Mouse (Mus musculus) adrenal gland, adult (tissue): ENCODE results near the gene Cd72.

ENCODE experiments used
- DNase-seq, 2 experiments: peaks; one replicate each; pipeline ENCODE4 v3.0.0; 2022 to 2023; ENCODE audit warnings: low spot score in 1 of 2; ENCODE audit not compliant: inconsistent age in 2 of 2

The Cd72 gene

GRCm38 (mm10) chr4:43407071-43407920 lies 47.1 kb downstream of the Cd72 start:
- peak in 1 of 2 experiments; percentile 11 for DNase-seq

DNA sequence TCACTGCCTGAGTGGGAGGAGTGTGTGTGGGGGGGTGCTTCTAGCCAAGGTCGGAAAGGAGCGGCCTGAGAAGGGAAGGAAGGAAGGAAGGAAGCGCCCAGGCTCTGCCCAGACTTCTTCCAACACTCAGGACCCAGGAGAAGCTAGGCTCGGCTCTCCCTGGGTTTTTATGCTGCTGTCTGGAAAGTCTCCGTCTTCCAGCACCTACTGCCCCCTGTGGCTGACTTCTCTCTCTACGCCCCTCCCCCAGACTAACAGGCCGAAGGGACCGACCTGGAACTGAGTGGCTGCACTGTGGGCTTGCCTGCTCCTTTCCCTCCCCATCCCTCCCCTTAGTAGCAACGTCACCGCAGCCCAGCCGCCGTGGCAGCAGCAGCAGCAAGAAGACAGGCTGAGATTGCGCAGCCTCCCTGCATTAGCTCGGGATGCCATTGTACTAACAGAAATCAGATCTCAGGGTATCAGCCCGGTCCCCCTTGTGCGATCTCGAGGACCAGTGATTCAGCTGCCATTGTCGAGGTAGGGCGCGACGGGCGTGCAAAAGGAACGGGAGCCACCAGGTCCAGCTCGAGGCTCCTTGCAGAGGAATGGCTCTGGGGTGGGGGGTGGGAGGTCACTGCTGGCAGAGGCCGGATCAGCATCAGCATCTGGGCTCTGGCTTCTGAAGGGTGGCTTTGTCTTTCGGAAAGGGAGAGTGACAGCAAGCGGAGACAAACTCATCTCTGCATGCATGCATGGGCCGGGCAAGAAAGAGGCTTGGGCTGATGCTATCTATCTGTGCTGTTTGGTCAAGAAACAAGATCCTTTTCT lies 48.1 kb downstream of the Cd72 start:
- peak; percentile 85 to 92 for DNase-seq

- peak in 1 of 2 experiments; percentile 7 for DNase-seq
These were observed 49.7 kb downstream of the Cd72 start for GRCm38 (mm10) chr4:43404697-43405096.

DNA sequence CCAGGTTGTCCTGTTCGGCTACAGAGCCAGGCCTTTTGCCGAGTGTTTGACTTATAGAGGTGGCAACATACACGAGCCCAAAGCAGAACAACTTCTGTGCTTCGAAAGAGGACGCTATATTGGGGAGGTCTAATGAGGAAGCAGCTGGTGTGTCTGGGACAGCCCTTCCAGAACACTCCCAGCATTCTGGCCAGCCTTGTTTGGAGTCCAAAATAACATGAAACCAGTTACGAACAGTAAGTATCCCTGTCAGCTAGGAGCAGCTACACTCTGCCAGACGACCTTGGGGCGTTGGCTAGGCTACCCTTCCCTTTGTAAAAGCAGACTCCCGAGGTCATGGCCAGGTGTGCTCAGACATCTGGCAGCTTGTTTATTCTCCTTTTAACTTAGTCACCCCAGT lies 52.2 kb downstream of the Cd72 start:
- DNase-seq, result peak; percentile 72 to 85

GRCm38 (mm10) chr4:43401486-43401885 lies 52.9 kb downstream of the Cd72 start:
- no peak for DNase-seq

DNA sequence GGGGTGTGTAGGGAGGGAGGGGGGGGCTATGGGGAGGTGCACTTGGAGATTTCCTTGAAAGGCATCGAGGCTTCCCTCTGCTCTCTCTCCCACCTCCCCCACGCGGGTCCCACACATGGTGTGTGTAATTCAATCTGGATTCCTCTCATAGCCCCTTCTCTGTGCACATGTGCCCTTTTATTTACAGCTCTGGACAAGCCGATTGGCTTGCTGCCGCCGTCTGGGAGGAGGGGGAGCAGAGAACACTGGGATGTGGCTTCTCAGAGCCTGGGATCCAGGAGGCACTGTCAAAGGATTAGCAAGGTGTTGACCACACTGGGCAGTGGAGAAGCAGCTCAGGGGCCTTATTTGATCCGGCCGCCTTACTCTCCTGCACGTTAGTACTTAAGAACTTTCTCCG lies 53.5 kb downstream of the Cd72 start:
- DNase-seq, result peak in 1 of 2 experiments; percentile 14

DNA sequence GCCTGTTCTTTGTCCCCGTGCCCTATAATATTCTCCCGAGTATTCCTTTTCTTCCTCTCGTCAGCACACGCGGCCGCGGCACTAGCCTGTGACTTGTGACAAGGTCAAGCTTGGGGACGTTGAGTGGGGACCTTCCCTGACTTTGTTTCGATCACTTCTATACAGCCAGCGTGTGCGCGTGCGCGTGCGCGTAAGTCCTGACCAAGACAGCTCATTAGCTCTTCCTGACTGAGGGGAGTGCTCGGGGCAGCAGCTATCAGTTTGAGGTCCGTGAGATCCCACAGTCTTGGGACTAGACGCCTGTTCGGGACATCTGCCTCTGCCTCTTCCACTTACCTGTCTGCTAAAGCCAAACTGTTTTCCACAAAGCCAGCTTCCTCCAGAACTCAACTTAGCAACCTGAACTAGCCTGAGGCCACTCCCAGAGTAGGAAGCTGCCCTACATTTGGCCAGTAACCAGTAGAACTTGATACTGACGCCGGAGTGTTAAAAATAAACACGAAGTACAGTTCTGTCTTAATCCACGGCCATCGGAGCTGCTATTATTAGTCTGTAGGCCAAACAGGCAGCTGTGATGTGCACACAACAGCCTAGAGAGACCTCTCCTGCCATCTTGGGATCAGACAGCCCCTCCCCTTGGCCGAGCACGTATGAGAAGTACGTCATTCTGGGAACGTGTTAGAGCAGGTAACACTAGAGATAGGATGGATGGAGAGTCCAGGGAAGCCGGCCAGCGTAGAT lies 54.9 kb downstream of the Cd72 start:
- DNase-seq, result peak in 1 of 2 experiments; percentile 71

DNA sequence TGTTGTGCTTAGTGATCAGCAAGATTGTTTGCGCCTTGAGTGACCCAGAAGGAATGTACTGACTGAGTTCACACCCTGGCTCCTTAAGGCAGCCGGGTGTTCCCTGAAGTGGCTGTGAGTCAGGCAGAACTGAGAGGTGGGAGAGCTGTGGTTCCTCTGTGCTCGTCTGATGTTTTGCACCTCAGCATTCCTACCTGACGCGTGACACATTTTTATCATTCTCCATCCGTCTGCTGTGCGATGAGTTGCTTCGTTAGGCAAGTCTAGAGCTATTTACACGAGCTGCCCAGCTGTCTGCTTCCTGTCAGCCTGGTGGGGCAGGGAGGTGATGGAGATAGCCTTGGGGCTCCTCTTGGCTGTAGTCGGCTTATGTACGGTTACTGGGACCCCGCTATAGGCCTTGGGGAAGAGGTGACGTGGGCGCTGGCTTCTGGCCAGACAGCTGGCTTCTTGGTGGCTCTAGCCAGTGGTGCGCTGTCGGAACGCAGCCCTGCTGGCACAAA lies 55.5 kb downstream of the Cd72 start:
- DNase-seq, result peak; percentile 77 to 90

DNA sequence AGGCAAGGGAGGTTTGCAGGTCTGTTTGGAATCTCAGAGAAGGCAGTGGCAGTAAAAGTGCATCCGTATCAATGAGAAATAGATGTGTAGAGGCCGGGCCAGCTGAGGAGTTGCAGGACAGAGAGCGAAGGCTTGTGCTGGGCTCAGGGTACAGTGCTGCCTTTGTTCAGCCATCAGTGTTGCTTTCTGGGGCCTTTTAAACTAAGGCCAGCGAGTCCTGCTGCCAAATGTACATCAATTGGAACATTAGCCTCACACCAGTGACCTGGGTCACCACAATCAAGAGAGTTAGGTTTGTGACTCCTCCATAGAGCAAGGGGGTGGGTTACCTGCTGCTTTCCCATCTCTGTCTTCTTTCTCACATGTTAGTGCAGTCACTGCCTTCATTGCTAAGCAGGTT lies 56.4 kb downstream of the Cd72 start:
- no peak for DNase-seq
